ENCODE assay signal across 8 mouse cellular contexts in the genomic region with DNA sequence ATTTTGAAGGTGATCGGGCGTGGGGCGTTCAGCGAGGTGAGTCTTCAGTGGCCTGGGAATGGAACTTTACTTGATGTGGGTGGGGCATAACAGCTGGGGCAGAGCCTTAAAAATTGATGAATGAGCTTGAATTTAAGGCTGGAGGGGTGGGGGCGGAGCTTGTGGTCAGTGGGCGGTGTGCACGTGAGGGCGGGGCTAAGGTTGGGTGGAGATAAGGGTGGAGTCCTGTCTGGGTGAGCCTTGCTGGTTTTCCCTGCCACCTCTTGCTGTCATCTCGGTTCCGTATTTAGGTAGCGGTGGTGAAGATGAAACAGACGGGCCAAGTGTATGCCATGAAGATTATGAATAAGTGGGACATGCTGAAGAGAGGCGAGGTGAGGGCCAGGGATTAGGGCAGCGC. TPM values are rescaled to one million over a fixed set of nuclear protein-coding genes. Genes with fewer than 3 reads are reported as not detected.
A peak's percentile ranks its signal among the peaks of the same experiment; 100 is the strongest.
DNase-seq lines count a peak whose midpoint lies in the region; ATAC-seq lines count a peak whose summit lies in the region.

No protein-coding gene starts in this region.

- H3K9me3 ChIP-seq in liver, embryonic 16.5 days (replicated peaks; ENCODE audit: control insufficient read depth, low read length), result no peaks in the 10 kb centered on the region

- H3K36me3 ChIP-seq in liver, embryonic 16.5 days (ENCODE audit: control insufficient read depth, insufficient read depth), result peaks cover 4% of the 10 kb centered on the region; the same call in 1 of the 2 replicates

- H3K4me2 ChIP-seq in liver, embryonic 16.5 days (ENCODE audit: low read depth, low read length), result peak overlapping the region; percentile 54

- 3% methylated on average over 14 of the region's 14 CpGs for WGBS in liver, embryonic 16.5 days (ENCODE audit: insufficient replicate concordance)

- H3K27me3 ChIP-seq in liver, embryonic 16.5 days (ENCODE audit: control insufficient read depth, insufficient read depth, low read depth, low read length), result peaks cover 20% of the 10 kb centered on the region

- peak; percentile 76 for ATAC-seq in liver, embryonic 16.5 days (ENCODE audit: low read depth)

- no peak overlapping the region for H3K9ac ChIP-seq in liver, embryonic 16.5 days (ENCODE audit: low read depth, low read length)

- H3K4me3 ChIP-seq in liver, embryonic 16.5 days (ENCODE audit: low read depth, low read length), result peak overlapping the region; percentile 23

- H3K27ac ChIP-seq in liver, embryonic 16.5 days (ENCODE audit: low read length), result no peak overlapping the region

- DNase-seq in gastrocnemius, postnatal 25 days, result peak; percentile 48
- no peak for DNase-seq in gastrocnemius, postnatal 36 days
- DNase-seq in adrenal gland, postnatal 25 days, result peak; percentile 81
- DNase-seq in heart, postnatal 10 days, result peak; percentile 53 to 64
- peak; percentile 59 for DNase-seq in spleen, adult 12 weeks (ENCODE audit: low spot score)
- DNase-seq in right cerebral cortex, postnatal 4 days, result no peak
- no peak for DNase-seq in frontal cortex, postnatal 25 days (ENCODE audit: low spot score in 2 of 2)

- peaks cover 27% of the 10 kb centered on the region for H3K4me1 ChIP-seq in liver, embryonic 16.5 days (ENCODE audit: control insufficient read depth, low read depth, low read length)

- intact Hi-C loops in gastrocnemius, postnatal 36 days (cut with DNase I), result no loop called here
- intact Hi-C loops in heart, postnatal 10 days (cut with DNase I), result no loop called here

RNA-seq across cellular contexts. Expression of gene Dmpk, which starts 2.4 kb away (rescaled TPM):
- total RNA-seq in gastrocnemius, postnatal 25 days (2021), result 100 to 1,000 TPM; 315 to 350 TPM
- 100 to 1,000 TPM; 272 to 309 TPM for total RNA-seq in gastrocnemius, postnatal 36 days (2021)
- total RNA-seq in adrenal gland, postnatal 25 days (2021), result 106 and 114 TPM in 2 replicates
- total RNA-seq in heart, postnatal 10 days (2021), result 100 to 1,000 TPM; 288 to 299 TPM
- 12.2 and 17.1 TPM in 2 replicates for polyA plus RNA-seq in liver, embryonic 16.5 days (2015; fragmentation: Nextera tagmentation; extraction: Ambion mirVana)

RNA-seq across cellular contexts. Expression of gene Six5, which starts 8.4 kb away (rescaled TPM):
- total RNA-seq in gastrocnemius, postnatal 25 days (2021), result 1 to 10 TPM; 2.0 to 2.7 TPM
- 1 to 10 TPM; 1.2 to 1.5 TPM for total RNA-seq in gastrocnemius, postnatal 36 days (2021)
- total RNA-seq in adrenal gland, postnatal 25 days (2021), result 21.8 and 26.1 TPM in 2 replicates
- 10 to 100 TPM in 1 of 2 experiments, 1 to 10 TPM in 1; 7.9 to 11.2 TPM for total RNA-seq in heart, postnatal 10 days (2021)
- 0.77 and 0.93 TPM in 2 replicates for polyA plus RNA-seq in liver, embryonic 16.5 days (2015; fragmentation: Nextera tagmentation; extraction: Ambion mirVana)

RNA-seq across cellular contexts. Expression of gene Dmwd, which starts 10.0 kb away (rescaled TPM):
- total RNA-seq in gastrocnemius, postnatal 25 days (2021), result 10 to 100 TPM; 22.4 to 22.7 TPM
- total RNA-seq in gastrocnemius, postnatal 36 days (2021), result 10 to 100 TPM; 21.6 to 26.1 TPM
- total RNA-seq in adrenal gland, postnatal 25 days (2021), result 53.1 and 64.1 TPM in 2 replicates
- total RNA-seq in heart, postnatal 10 days (2021), result 10 to 100 TPM; 48.4 to 50.7 TPM
- 2.4 and 3.5 TPM in 2 replicates for polyA plus RNA-seq in liver, embryonic 16.5 days (2015; fragmentation: Nextera tagmentation; extraction: Ambion mirVana)

RNA-seq across cellular contexts. Expression of gene Rsph6a, which starts 31.6 kb away (rescaled TPM):
- total RNA-seq in gastrocnemius, postnatal 25 days (2021), result not detected
- total RNA-seq in gastrocnemius, postnatal 36 days (2021), result not detected
- total RNA-seq in adrenal gland, postnatal 25 days (2021), result not detected in 2 replicates
- total RNA-seq in heart, postnatal 10 days (2021), result not detected
- polyA plus RNA-seq in liver, embryonic 16.5 days (2015; fragmentation: Nextera tagmentation; extraction: Ambion mirVana), result not detected in 2 replicates

RNA-seq across cellular contexts. Expression of gene Gm4969, which starts 32.1 kb away (rescaled TPM):
- not detected for total RNA-seq in gastrocnemius, postnatal 25 days (2021)
- total RNA-seq in gastrocnemius, postnatal 36 days (2021), result not detected
- 0.09 TPM in 1 of 2 replicates, not detected in the other for total RNA-seq in adrenal gland, postnatal 25 days (2021)
- total RNA-seq in heart, postnatal 10 days (2021), result under 1 TPM; 0.07 to 0.19 TPM
- polyA plus RNA-seq in liver, embryonic 16.5 days (2015; fragmentation: Nextera tagmentation; extraction: Ambion mirVana), result 0.11 and 0.12 TPM in 2 replicates

Comparison
In these comparisons a context has a peak if more than half of its experiments do, and no peak if none do; other contexts are left out.
1. DNase-seq: peak in gastrocnemius, postnatal 25 days (single experiment), adrenal gland, postnatal 25 days (single experiment), heart, postnatal 10 days (2 of 2) and spleen, adult 12 weeks (single experiment); none in gastrocnemius, postnatal 36 days (0 of 2), right cerebral cortex, postnatal 4 days (single experiment) and frontal cortex, postnatal 25 days (0 of 2).